9 mouse cellular contexts compared by ENCODE assay signal in the genomic region with DNA sequence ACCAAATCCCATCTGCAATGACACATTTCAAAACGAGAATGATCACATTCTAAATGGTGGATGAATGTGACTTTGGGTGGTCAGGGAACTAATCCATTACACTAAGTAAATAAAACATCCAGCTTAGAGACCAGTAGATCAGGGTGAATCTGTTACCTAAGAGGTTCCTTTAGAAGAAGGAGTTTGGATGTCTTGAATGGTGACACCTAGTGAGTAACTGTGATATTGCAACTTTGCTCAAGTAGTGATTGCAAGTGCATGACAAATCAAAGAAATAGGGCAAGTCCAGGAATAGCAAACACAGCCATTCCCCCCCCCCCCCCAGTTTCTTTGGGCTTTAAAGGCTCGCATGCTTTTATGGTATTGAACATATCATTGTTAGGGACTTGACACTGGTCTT.
DNase-seq lines count a peak whose midpoint lies in the region; ATAC-seq lines count a peak whose summit lies in the region.
"Had no signal": no experiment of that assay in that cellular context is flagged by ENCODE, and none has a peak within 500 bp of the region (broad histone marks: within the 10 kb centered on the region; RNA-seq: fewer than 3 reads in every experiment).

No protein-coding gene starts in this region.

- peak; percentile 35 to 48 for DNase-seq in heart, adult 18-20 months
- no peak for DNase-seq in heart, postnatal 4 days
- peak; percentile 92 for DNase-seq in midbrain, embryonic 11.5 days (ENCODE audit: low spot score, missing footprints)
- peak; percentile 82 for DNase-seq in brain, adult 2 months (ENCODE audit: low read depth, low spot score)
- DNase-seq in lung, postnatal 25 days (ENCODE audit: low spot score), result peak; percentile 34

- no peaks in the 10 kb centered on the region for H3K9me3 ChIP-seq in midbrain, embryonic 11.5 days (ENCODE audit: control insufficient read depth, low read length)
- no peaks in the 10 kb centered on the region for H3K9me3 ChIP-seq in midbrain, embryonic 13.5 days
- H3K9me3 ChIP-seq in forebrain, embryonic 16.5 days (ENCODE audit: control insufficient read depth, low read length), result no peaks in the 10 kb centered on the region
- no peaks in the 10 kb centered on the region for H3K9me3 ChIP-seq in neural tube, embryonic 15.5 days (replicated peaks)
- H3K9me3 ChIP-seq: neural tube, embryonic 12.5 days had no signal

- no peaks in the 10 kb centered on the region for H3K27me3 ChIP-seq in midbrain, embryonic 11.5 days (ENCODE audit: control insufficient read depth, insufficient read depth, low read length)
- H3K27me3 ChIP-seq in midbrain, embryonic 13.5 days, result no peaks in the 10 kb centered on the region
- H3K27me3 ChIP-seq in forebrain, embryonic 16.5 days (replicated peaks; ENCODE audit: control insufficient read depth, insufficient read depth, low read length), result no peaks in the 10 kb centered on the region
- no peaks in the 10 kb centered on the region for H3K27me3 ChIP-seq in neural tube, embryonic 15.5 days (replicated peaks)
- H3K27me3 ChIP-seq: neural tube, embryonic 12.5 days had no signal

- H3K36me3 ChIP-seq in midbrain, embryonic 11.5 days (ENCODE audit: control insufficient read depth, insufficient read depth, low read length), result no peaks in the 10 kb centered on the region
- no peaks in the 10 kb centered on the region for H3K36me3 ChIP-seq in midbrain, embryonic 13.5 days
- no peaks in the 10 kb centered on the region for H3K36me3 ChIP-seq in forebrain, embryonic 16.5 days (ENCODE audit: control insufficient read depth, insufficient read depth)
- no peaks in the 10 kb centered on the region for H3K36me3 ChIP-seq in neural tube, embryonic 15.5 days
- H3K36me3 ChIP-seq: neural tube, embryonic 12.5 days had no signal

- H3K9ac ChIP-seq in midbrain, embryonic 11.5 days (ENCODE audit: low read length), result no peak overlapping the region
- no peak overlapping the region for H3K9ac ChIP-seq in midbrain, embryonic 13.5 days (replicated peaks)
- no peak overlapping the region for H3K9ac ChIP-seq in forebrain, embryonic 16.5 days (replicated peaks; ENCODE audit: low read depth, low read length)
- H3K9ac ChIP-seq in neural tube, embryonic 15.5 days (replicated peaks), result no peak overlapping the region
- H3K9ac ChIP-seq: neural tube, embryonic 12.5 days had no signal

- no peak overlapping the region for H3K4me3 ChIP-seq in midbrain, embryonic 11.5 days (ENCODE audit: low read depth, low read length)
- no peak overlapping the region for H3K4me3 ChIP-seq in midbrain, embryonic 13.5 days (replicated peaks)
- no peak overlapping the region for H3K4me3 ChIP-seq in forebrain, embryonic 16.5 days (replicated peaks; ENCODE audit: low read length)
- H3K4me3 ChIP-seq in neural tube, embryonic 15.5 days (replicated peaks), result no peak overlapping the region
- H3K4me3 ChIP-seq: neural tube, embryonic 12.5 days had no signal

- ATAC-seq in midbrain, embryonic 11.5 days (ENCODE audit: low FRiP score), result no peak
- ATAC-seq in midbrain, embryonic 13.5 days, result no peak
- no peak for ATAC-seq in forebrain, embryonic 16.5 days
- no peak for ATAC-seq in neural tube, embryonic 15.5 days (ENCODE audit: low FRiP score)

- no peaks in the 10 kb centered on the region for H3K4me1 ChIP-seq in midbrain, embryonic 11.5 days (ENCODE audit: control insufficient read depth, insufficient read depth, low read length)
- H3K4me1 ChIP-seq in midbrain, embryonic 13.5 days (replicated peaks), result no peaks in the 10 kb centered on the region
- no peaks in the 10 kb centered on the region for H3K4me1 ChIP-seq in forebrain, embryonic 16.5 days (replicated peaks; ENCODE audit: control insufficient read depth, insufficient read depth, low read length)
- no peaks in the 10 kb centered on the region for H3K4me1 ChIP-seq in neural tube, embryonic 15.5 days
- H3K4me1 ChIP-seq: neural tube, embryonic 12.5 days had no signal

- no peak overlapping the region for H3K4me2 ChIP-seq in midbrain, embryonic 11.5 days
- H3K4me2 ChIP-seq in midbrain, embryonic 13.5 days (replicated peaks), result no peak overlapping the region
- no peak overlapping the region for H3K4me2 ChIP-seq in forebrain, embryonic 16.5 days (ENCODE audit: low read length)
- H3K4me2 ChIP-seq in neural tube, embryonic 15.5 days, result no peak overlapping the region
- H3K4me2 ChIP-seq: neural tube, embryonic 12.5 days had no signal

- H3K27ac ChIP-seq in midbrain, embryonic 11.5 days (ENCODE audit: low read depth, low read length), result no peak overlapping the region
- H3K27ac ChIP-seq in midbrain, embryonic 13.5 days, result no peak overlapping the region
- no peak overlapping the region for H3K27ac ChIP-seq in forebrain, embryonic 16.5 days (ENCODE audit: low read length)
- no peak overlapping the region for H3K27ac ChIP-seq in neural tube, embryonic 15.5 days (replicated peaks)
- H3K27ac ChIP-seq: neural tube, embryonic 12.5 days had no signal

- 32% methylated on average over 2 of the region's 2 CpGs for WGBS in midbrain, embryonic 11.5 days
- WGBS in midbrain, embryonic 13.5 days, result 48% methylated on average over 2 of the region's 2 CpGs
- 43% methylated on average over 2 of the region's 2 CpGs for WGBS in forebrain, embryonic 16.5 days
- WGBS in neural tube, embryonic 15.5 days, result 41% methylated on average over 2 of the region's 2 CpGs
